Mouse (Mus musculus) midbrain, embryonic 15.5 days (tissue): ENCODE measurements around the gene Pitpnc1. TPM values are rescaled to one million over a fixed set of nuclear protein-coding genes. Genes with fewer than 3 reads are reported as not detected.

Experiments
- ATAC-seq: fragments of 200-750 bp; cut with Nextera tagmentation; replicated peaks from 2 replicates; pipeline ENCODE4 v1.8.0; 2017; ENCODE audit warnings: moderate TSS enrichment
- H3K27ac ChIP-seq: fragments of 300-500 bp; sonication (generic); 2 replicates; pipeline ENCODE4 v1.5.1; 2015; ENCODE audit warnings: mild to moderate bottlenecking, inconsistent platforms
- H3K27me3 ChIP-seq: fragments of 300-500 bp; sonication (generic); replicated peaks from 2 replicates; pipeline ENCODE4 v1.6.1; 2015; ENCODE audit warnings: inconsistent platforms
- H3K36me3 ChIP-seq: fragments of 300-500 bp; sonication (generic); replicated peaks from 2 replicates; pipeline ENCODE4 v1.6.1; 2015; ENCODE audit warnings: inconsistent platforms
- H3K4me1 ChIP-seq: fragments of 300-500 bp; sonication (generic); 2 replicates; pipeline ENCODE4 v1.6.1; 2015; ENCODE audit warnings: inconsistent platforms
- H3K4me2 ChIP-seq: fragments of 300-500 bp; sonication (generic); 2 replicates; pipeline ENCODE4 v1.6.1; 2015; ENCODE audit warnings: inconsistent platforms, mild to moderate bottlenecking, moderate library complexity
- H3K4me3 ChIP-seq: fragments of 300-500 bp; sonication (generic); 2 replicates; pipeline ENCODE4 v1.5.1; 2015; ENCODE audit warnings: mild to moderate bottlenecking, inconsistent platforms
- H3K9ac ChIP-seq: fragments of 300-500 bp; sonication (generic); 2 replicates; pipeline ENCODE4 v1.6.1; 2015; ENCODE audit warnings: mild to moderate bottlenecking, inconsistent platforms
- H3K9me3 ChIP-seq: fragments of 300-500 bp; sonication (generic); 2 replicates; pipeline ENCODE4 v1.6.1; 2016; ENCODE audit warnings: inconsistent platforms
- WGBS: fragments of 180-500 bp; shearing (Covaris S2); methylation state at CpG from one replicate; pipeline ENCODE4 v1.1.7; 2015; ENCODE audit warnings: mixed read lengths; 5-methylcytosine and 5-hydroxymethylcytosine counted together
- polyA plus RNA-seq: library from polyadenylated mRNA; unstranded; fragments of >200 nt; fragmentation: Nextera tagmentation; extraction: Ambion mirVana; gene quantifications from 2 replicates; pipeline ENCODE4 v1.2.1, GENCODE M21; 2015

Pitpnc1 gene
- polyA plus RNA-seq, 1 experiment from 2014 or later = 43.7 TPM

GRCm38 (mm10) chr11:107272351-107272975, 198.0 kb downstream of the Pitpnc1 start:
- Histone ChIP-seq H3K36me3 (no peaks in the 10 kb centered on the region), H3K9ac (no peak overlapping the region), H3K27me3 (no peaks in the 10 kb centered on the region), H3K4me1 (peaks cover 19% of the 10 kb centered on the region), H3K4me3 (no peak overlapping the region), H3K9me3 (no peaks in the 10 kb centered on the region), H3K27ac (peak overlapping the region; percentile 70), H3K4me2 (no peak overlapping the region)
- ATAC-seq = peak; percentile 33; the same call in 1 of the 2 replicates
- WGBS = 66% methylated on average over 11 of the region's 11 CpGs

GRCm38 (mm10) chr11:107270564-107270963, 199.9 kb downstream of the Pitpnc1 start:
- no peak overlapping the region for H3K4me2 ChIP-seq
- ATAC-seq = no peak
- WGBS = 90% methylated on average over 9 of the region's 9 CpGs

GRCm38 (mm10) chr11:107267522-107267921, 203.0 kb downstream of the Pitpnc1 start:
- no peak overlapping the region for H3K4me3 ChIP-seq
- no peaks in the 10 kb centered on the region for H3K9me3 ChIP-seq
- H3K9ac ChIP-seq = no peak overlapping the region
- 95% methylated on average over 3 of the region's 3 CpGs for WGBS
- H3K27me3 ChIP-seq = no peaks in the 10 kb centered on the region
- H3K4me2 ChIP-seq = no peak overlapping the region
- no peak overlapping the region for H3K27ac ChIP-seq
- H3K36me3 ChIP-seq = no peaks in the 10 kb centered on the region
- ATAC-seq = no peak
- H3K4me1 ChIP-seq = peaks cover 17% of the 10 kb centered on the region

More at GRCm38 (mm10) chr11:107270564-107270963, 199.9 kb downstream of the Pitpnc1 start:
- Histone ChIP-seq H3K4me1 (peaks cover 19% of the 10 kb centered on the region), H3K9me3 (no peaks in the 10 kb centered on the region), H3K4me3 (no peak overlapping the region), H3K36me3 (no peaks in the 10 kb centered on the region), H3K9ac (no peak overlapping the region), H3K27me3 (no peaks in the 10 kb centered on the region), H3K27ac (no peak overlapping the region)

GRCm38 (mm10) chr11:107265861-107266260, 204.6 kb downstream of the Pitpnc1 start:
- Histone ChIP-seq H3K36me3 (no peaks in the 10 kb centered on the region), H3K9ac (no peak overlapping the region), H3K27ac (no peak overlapping the region), H3K27me3 (no peaks in the 10 kb centered on the region), H3K4me1 (peaks cover 9% of the 10 kb centered on the region; the same call in 1 of the 2 replicates), H3K4me2 (no peak overlapping the region), H3K4me3 (no peak overlapping the region), H3K9me3 (no peaks in the 10 kb centered on the region)
- ATAC-seq = no peak
- 89% methylated on average over 4 of the region's 4 CpGs for WGBS

DNA sequence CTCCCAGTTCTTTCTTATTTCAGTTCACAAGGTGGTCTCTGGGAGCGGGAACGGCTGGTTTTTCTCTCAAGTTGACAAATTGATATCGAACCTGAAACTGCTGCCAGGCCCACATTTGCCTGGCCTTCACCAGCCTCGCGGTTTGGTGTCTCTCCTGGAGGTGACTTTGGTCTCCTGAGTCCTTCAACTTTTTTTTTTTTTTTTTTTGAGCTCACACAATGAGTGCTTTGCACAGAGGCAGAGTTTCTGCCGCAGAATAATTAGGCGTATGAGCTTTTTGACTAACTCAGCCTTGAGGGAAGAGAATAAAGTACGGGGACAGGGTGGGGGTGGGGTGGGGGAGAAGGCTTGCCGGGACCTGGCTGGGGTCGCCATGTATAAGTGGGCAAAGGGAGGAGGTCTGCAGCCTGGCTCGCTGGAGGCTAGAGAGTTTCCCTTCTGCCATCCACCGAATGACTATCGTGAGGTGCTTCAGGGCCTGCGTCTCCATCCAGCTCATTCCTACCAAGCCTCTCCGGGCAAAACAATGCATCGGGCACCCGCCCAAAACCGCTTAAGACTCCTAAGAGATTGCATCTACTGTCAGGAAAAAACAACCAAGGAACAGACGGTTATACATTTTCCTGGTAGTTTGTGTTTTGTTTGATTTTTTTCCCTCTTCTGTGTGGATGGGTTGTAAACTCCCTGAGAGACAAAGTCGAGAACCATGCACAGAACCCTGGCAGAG, 205.4 kb downstream of the Pitpnc1 start:
- no peak for ATAC-seq
- H3K27me3 ChIP-seq = no peaks in the 10 kb centered on the region
- H3K4me1 ChIP-seq = peaks cover 9% of the 10 kb centered on the region; the same call in 1 of the 2 replicates
- H3K9me3 ChIP-seq = no peaks in the 10 kb centered on the region
- H3K4me2 ChIP-seq = no peak overlapping the region
- WGBS = 59% methylated on average over 20 of the region's 20 CpGs
- no peak overlapping the region for H3K4me3 ChIP-seq
- no peaks in the 10 kb centered on the region for H3K36me3 ChIP-seq
- H3K9ac ChIP-seq = no peak overlapping the region
- H3K27ac ChIP-seq = peak overlapping the region; percentile 35; the same call in 1 of the 2 replicates

DNA sequence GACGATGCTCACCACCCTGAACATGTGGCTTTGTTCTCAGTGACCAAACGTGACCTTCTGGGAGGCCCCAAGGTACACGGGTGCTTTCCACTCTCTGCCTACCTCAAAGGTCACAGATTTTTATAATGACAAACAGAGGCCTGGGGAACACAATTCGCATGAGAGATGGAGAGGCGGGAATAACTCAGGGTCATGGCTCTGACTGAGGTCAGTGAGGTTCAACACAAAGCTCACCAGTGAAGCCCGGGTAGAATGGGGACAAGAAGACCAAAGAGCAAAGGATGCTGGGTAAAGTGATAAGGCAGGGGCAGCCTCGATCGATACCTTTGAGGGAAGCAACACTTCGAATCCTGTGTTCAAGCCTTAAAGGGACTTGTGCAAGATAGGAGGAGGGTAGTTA, 206.7 kb downstream of the Pitpnc1 start:
- H3K27ac ChIP-seq = no peak overlapping the region
- H3K9me3 ChIP-seq = no peaks in the 10 kb centered on the region
- H3K27me3 ChIP-seq = no peaks in the 10 kb centered on the region
- H3K4me2 ChIP-seq = no peak overlapping the region
- WGBS = 86% methylated on average over 9 of the region's 9 CpGs
- no peak overlapping the region for H3K9ac ChIP-seq
- H3K36me3 ChIP-seq = no peaks in the 10 kb centered on the region
- H3K4me1 ChIP-seq = peaks cover 9% of the 10 kb centered on the region; the same call in 1 of the 2 replicates
- no peak for ATAC-seq
- no peak overlapping the region for H3K4me3 ChIP-seq

GRCm38 (mm10) chr11:107259428-107259827, 211.1 kb downstream of the Pitpnc1 start:
- Histone ChIP-seq H3K27me3 (no peaks in the 10 kb centered on the region), H3K36me3 (no peaks in the 10 kb centered on the region), H3K4me2 (no peak overlapping the region), H3K9ac (no peak overlapping the region), H3K27ac (no peak overlapping the region), H3K9me3 (no peaks in the 10 kb centered on the region), H3K4me1 (peaks cover under 1% of the 10 kb centered on the region; the same call in 1 of the 2 replicates), H3K4me3 (no peak overlapping the region)
- ATAC-seq = no peak
- WGBS = 62% methylated on average over 7 of the region's 7 CpGs

GRCm38 (mm10) chr11:107255185-107255584, 215.3 kb downstream of the Pitpnc1 start:
- WGBS = 88% methylated on average over 11 of the region's 11 CpGs
- Histone ChIP-seq H3K27me3 (no peaks in the 10 kb centered on the region), H3K27ac (no peak overlapping the region), H3K36me3 (no peaks in the 10 kb centered on the region; the same call in 1 of the 2 replicates), H3K4me1 (no peaks in the 10 kb centered on the region), H3K9me3 (no peaks in the 10 kb centered on the region), H3K9ac (no peak overlapping the region), H3K4me2 (no peak overlapping the region), H3K4me3 (no peak overlapping the region)
- no peak for ATAC-seq

DNA sequence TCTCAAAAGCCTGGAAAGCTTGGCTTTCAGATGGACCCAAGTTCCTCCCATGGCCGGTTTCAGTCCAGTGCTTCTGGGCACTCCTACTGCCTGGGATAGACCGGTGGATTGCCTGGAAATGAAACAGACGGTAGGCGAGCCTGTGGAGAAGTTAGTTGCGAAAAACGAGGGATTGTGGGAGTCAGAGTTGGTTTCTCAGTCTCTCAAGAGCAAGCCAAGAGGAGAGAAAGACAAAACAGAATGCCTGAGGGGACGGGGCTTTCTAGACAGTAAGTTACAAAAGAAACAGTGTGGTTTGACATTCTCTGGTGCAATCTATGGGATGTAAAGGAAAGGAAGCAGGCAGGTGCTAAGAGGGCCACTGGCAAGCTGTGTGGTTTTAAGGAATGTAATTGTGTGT, 216.3 kb downstream of the Pitpnc1 start:
- Histone ChIP-seq H3K9me3 (no peaks in the 10 kb centered on the region), H3K27ac (no peak overlapping the region), H3K36me3 (no peaks in the 10 kb centered on the region; the same call in 1 of the 2 replicates), H3K4me2 (no peak overlapping the region), H3K4me1 (no peaks in the 10 kb centered on the region), H3K4me3 (no peak overlapping the region), H3K9ac (no peak overlapping the region), H3K27me3 (no peaks in the 10 kb centered on the region)
- WGBS = 91% methylated on average over 7 of the region's 7 CpGs
- no peak for ATAC-seq

GRCm38 (mm10) chr11:107252026-107252425, 218.5 kb downstream of the Pitpnc1 start:
- no peaks in the 10 kb centered on the region for H3K9me3 ChIP-seq
- H3K27me3 ChIP-seq = no peaks in the 10 kb centered on the region
- ATAC-seq = no peak
- H3K4me3 ChIP-seq = no peak overlapping the region
- 98% methylated on average over 10 of the region's 10 CpGs for WGBS
- H3K4me1 ChIP-seq = no peaks in the 10 kb centered on the region
- H3K9ac ChIP-seq = no peak overlapping the region
- no peak overlapping the region for H3K27ac ChIP-seq
- no peak overlapping the region for H3K4me2 ChIP-seq
- no peaks in the 10 kb centered on the region; the same call in 1 of the 2 replicates for H3K36me3 ChIP-seq

GRCm38 (mm10) chr11:107251460-107251859, 219.0 kb downstream of the Pitpnc1 start:
- Histone ChIP-seq H3K36me3 (no peaks in the 10 kb centered on the region; the same call in 1 of the 2 replicates), H3K27ac (no peak overlapping the region), H3K4me2 (no peak overlapping the region), H3K9ac (no peak overlapping the region), H3K9me3 (no peaks in the 10 kb centered on the region), H3K27me3 (no peaks in the 10 kb centered on the region), H3K4me3 (no peak overlapping the region), H3K4me1 (no peaks in the 10 kb centered on the region)
- ATAC-seq = no peak
- 82% methylated on average over 7 of the region's 7 CpGs for WGBS

- no peak overlapping the region for H3K9ac ChIP-seq
- H3K4me2 ChIP-seq = no peak overlapping the region
- no peaks in the 10 kb centered on the region; the same call in 1 of the 2 replicates for H3K36me3 ChIP-seq
- no peak overlapping the region for H3K27ac ChIP-seq
- H3K4me3 ChIP-seq = no peak overlapping the region
- no peak for ATAC-seq
- WGBS = 95% methylated on average over 8 of the region's 8 CpGs
- no peaks in the 10 kb centered on the region for H3K4me1 ChIP-seq
- H3K27me3 ChIP-seq = no peaks in the 10 kb centered on the region
- no peaks in the 10 kb centered on the region for H3K9me3 ChIP-seq
Measured at GRCm38 (mm10) chr11:107250882-107251281, 219.6 kb downstream of the Pitpnc1 start.
